Mouse (Mus musculus) G1E-ER4 (cell line): Measurements from ENCODE around the gene Fam84b. TPM values are rescaled to one million over a fixed set of nuclear protein-coding genes. Genes with fewer than 3 reads are reported as not detected.

Experiments
- GATA1 ChIP-seq: IDR thresholded peaks from one replicate; pipeline ENCODE4 v1.8.0; 2012; ENCODE audit warnings: low read length, inconsistent platforms
- polyA plus RNA-seq: library from polyadenylated mRNA; stranded (reverse); fragments of >175 nt; gene quantifications from 2 replicates; pipeline ENCODE4 v1.2.3, GENCODE M21; 2012

The Fam84b gene
- polyA plus RNA-seq, 1 experiment = not detected

- TF ChIP-seq GATA1 = no peak
These were observed 60.4 kb downstream of the Fam84b start for GRCm38 (mm10) chr15:60793041-60793673.

- no peak for TF ChIP-seq GATA1
These were observed 64.5 kb downstream of the Fam84b start for GRCm38 (mm10) chr15:60789084-60789483.

- TF ChIP-seq GATA1 = no peak
These were observed 69.8 kb downstream of the Fam84b start for GRCm38 (mm10) chr15:60783761-60784160.

GRCm38 (mm10) chr15:60779531-60779973 lies 74.0 kb downstream of the Fam84b start:
- no peak for TF ChIP-seq GATA1

GRCm38 (mm10) chr15:60779063-60779462 lies 74.5 kb downstream of the Fam84b start:
- no peak for TF ChIP-seq GATA1

Other genes with a start within 250 kb of the Fam84b start
- not detected in 2 replicates for gene A1bg, start 69.2 kb upstream of the Fam84b start, polyA plus RNA-seq